Mouse (Mus musculus): ENCODE results near the gene Pole. TPM values are rescaled to one million over a fixed set of nuclear protein-coding genes. Genes with fewer than 3 reads are reported as not detected.

Pole gene
- polyA plus RNA-seq, 1 experiment from 2014 or later, result 56.1 TPM

DNA sequence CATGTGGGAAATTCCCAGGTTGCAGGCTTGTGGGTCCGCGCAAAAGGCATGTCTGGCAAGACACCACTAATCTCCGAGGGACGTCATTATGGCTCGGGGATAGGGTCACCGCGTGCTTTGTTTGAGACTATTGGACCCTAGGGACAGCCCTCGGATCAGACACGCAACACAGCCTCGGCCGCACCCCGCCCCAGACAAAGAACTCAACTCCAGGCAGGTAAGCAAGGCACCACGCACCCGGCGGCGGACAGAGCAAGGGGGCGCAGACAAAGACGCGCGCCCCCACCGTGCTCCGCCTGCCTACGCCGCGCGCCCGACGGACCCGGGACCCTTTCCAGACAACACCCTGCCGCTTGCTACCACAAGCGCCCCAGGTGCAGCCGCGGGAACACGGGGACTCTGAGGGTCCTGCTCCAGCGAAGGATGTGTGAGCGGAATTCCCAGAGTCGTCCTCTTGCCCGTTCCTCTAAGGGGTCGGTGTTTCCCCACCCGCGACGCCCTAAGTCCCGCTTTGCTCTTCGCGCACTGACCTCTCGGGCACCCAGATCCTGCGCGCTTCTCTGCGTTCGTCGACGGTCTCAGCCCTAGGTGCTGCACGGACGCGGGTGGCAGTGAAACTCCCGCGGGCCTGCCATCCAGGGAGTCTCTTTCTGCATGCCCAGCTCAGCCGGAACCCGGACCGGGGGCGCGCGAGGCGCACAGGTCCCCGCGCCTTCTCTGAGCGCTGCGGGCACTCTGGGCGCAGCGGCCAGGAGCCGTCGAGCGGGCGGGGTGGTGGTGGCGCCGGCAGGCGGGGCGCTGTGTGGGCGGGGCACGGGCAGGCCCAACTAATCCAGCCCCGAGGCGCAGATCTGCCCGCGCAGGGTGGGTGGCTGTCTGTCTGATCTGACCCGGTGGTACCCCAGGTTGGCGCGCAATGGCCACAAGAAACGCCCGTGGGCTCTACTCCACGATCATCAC, 100.5 kb downstream of the Pole start:
- DNase-seq (ENCODE audit: low spot score), result peak; percentile 90
- under 1% methylated on average over 90 of the region's 90 CpGs for WGBS
- H3K4me3 ChIP-seq, result peak overlapping the region; percentile 81
- peak overlapping the region; percentile 90 for H3K27ac ChIP-seq
- H3K27me3 ChIP-seq (ENCODE audit: low read depth, poor library complexity, severe bottlenecking), result peaks cover 20% of the 10 kb centered on the region
- peaks cover 37% of the 10 kb centered on the region for H3K4me1 ChIP-seq
- peaks cover 7% of the 10 kb centered on the region for H3K36me3 ChIP-seq
- H3K9me3 ChIP-seq (replicated peaks), result no peaks in the 10 kb centered on the region

Other genes with a start within 250 kb of the Pole start
- gene Gm17655, start 213.8 kb upstream of the Pole start, polyA plus RNA-seq (2016; fragmentation: Nextera tagmentation; extraction: Ambion mirVana), result 5.6 and 7.0 TPM in 2 replicates
- gene Gm35315, start 191.9 kb upstream of the Pole start, polyA plus RNA-seq (2016; fragmentation: Nextera tagmentation; extraction: Ambion mirVana), result 1.9 and 2.0 TPM in 2 replicates
- 1.8 and 2.1 TPM in 2 replicates for gene Plcxd1, start 186.3 kb upstream of the Pole start, polyA plus RNA-seq (2016; fragmentation: Nextera tagmentation; extraction: Ambion mirVana)
- 34.3 and 35.3 TPM in 2 replicates for gene Gtpbp6, start 178.1 kb upstream of the Pole start, polyA plus RNA-seq (2016; fragmentation: Nextera tagmentation; extraction: Ambion mirVana)
- 4.4 and 5.2 TPM in 2 replicates for gene Zfp605, start 176.2 kb upstream of the Pole start, polyA plus RNA-seq (2016; fragmentation: Nextera tagmentation; extraction: Ambion mirVana)
- 30.4 and 31.4 TPM in 2 replicates for gene Chfr, start 150.5 kb upstream of the Pole start, polyA plus RNA-seq (2016; fragmentation: Nextera tagmentation; extraction: Ambion mirVana)
- gene Golga3, start 109.6 kb upstream of the Pole start, polyA plus RNA-seq (2016; fragmentation: Nextera tagmentation; extraction: Ambion mirVana), result 17.5 and 23.1 TPM in 2 replicates
- gene Ankle2, start 55.3 kb upstream of the Pole start, polyA plus RNA-seq (2016; fragmentation: Nextera tagmentation; extraction: Ambion mirVana), result 32.9 and 38.7 TPM in 2 replicates
- gene Pgam5, start 16.4 kb upstream of the Pole start, polyA plus RNA-seq (2016; fragmentation: Nextera tagmentation; extraction: Ambion mirVana), result 103 and 105 TPM in 2 replicates
- 9.2 and 10.0 TPM in 2 replicates for gene Pxmp2, start 120 bp upstream of the Pole start, polyA plus RNA-seq (2016; fragmentation: Nextera tagmentation; extraction: Ambion mirVana)
- 0.39 and 0.66 TPM in 2 replicates for gene P2rx2, start 56.9 kb downstream of the Pole start, polyA plus RNA-seq (2016; fragmentation: Nextera tagmentation; extraction: Ambion mirVana)
- gene Lrcol1, start 58.4 kb downstream of the Pole start, polyA plus RNA-seq (2016; fragmentation: Nextera tagmentation; extraction: Ambion mirVana), result not detected in 2 replicates
- gene Fbrsl1, start 162.2 kb downstream of the Pole start, polyA plus RNA-seq (2016; fragmentation: Nextera tagmentation; extraction: Ambion mirVana), result 22.5 and 24.8 TPM in 2 replicates